16 mouse cellular contexts compared by ENCODE assay signal in the genomic region with DNA sequence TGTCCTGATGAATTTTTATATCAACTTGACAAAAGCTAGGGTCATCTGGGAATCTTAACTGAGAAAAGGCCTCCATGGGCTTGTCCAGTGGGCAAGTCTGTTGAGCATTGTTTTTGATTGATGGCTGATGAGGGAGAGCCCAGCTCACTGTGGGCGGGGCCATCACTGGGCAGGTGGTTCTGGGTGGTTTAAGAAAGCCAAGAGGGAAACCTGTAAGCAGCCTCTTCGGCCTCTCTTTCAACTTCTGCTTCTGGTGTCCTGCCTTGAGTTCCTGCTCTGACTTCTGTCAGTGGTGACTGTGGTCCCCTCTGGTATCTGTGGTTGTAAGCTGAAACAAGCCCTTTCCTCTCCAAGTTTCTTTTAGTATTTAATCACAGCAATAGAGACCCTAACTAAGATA.
A peak's percentile ranks its signal among the peaks of the same experiment; 100 is the strongest.
DNase-seq lines count a peak whose midpoint lies in the region; ATAC-seq and TF ChIP-seq lines count a peak whose summit lies in the region.
"Had no signal": no experiment of that assay in that cellular context is flagged by ENCODE, and none has a peak within 500 bp of the region (broad histone marks: within the 10 kb centered on the region; RNA-seq: fewer than 3 reads in every experiment).

No protein-coding gene starts in this region.

- H3K4me1 ChIP-seq in forebrain, embryonic 15.5 days: peaks cover 28% of the 10 kb centered on the region
- H3K4me1 ChIP-seq in forebrain, postnatal 0 days (ENCODE audit: insufficient read depth): 0 out of 2 replicates have a peak, but pooled peaks cover 5% of the 10 kb centered on the region
- peaks cover 46% of the 10 kb centered on the region for H3K4me1 ChIP-seq in hindbrain, embryonic 12.5 days
- peaks cover 8% of the 10 kb centered on the region for H3K4me1 ChIP-seq in hindbrain, embryonic 11.5 days (replicated peaks; ENCODE audit: control insufficient read depth, insufficient read depth, low read length)
- H3K4me1 ChIP-seq in liver, adult 2 months (ENCODE audit: control insufficient read depth, insufficient read depth, low read length): peaks cover 17% of the 10 kb centered on the region
- H3K4me1 ChIP-seq in liver, embryonic 12.5 days: peaks cover 8% of the 10 kb centered on the region; the same call in 1 of the 2 replicates
- H3K4me1 ChIP-seq in brown adipose tissue, adult 24 weeks (ENCODE audit: control insufficient read depth, insufficient read depth, insufficient read length, low read length): peaks cover 5% of the 10 kb centered on the region

- WGBS in forebrain, embryonic 15.5 days: 88% methylated on average over 2 of the region's 2 CpGs
- WGBS in forebrain, postnatal 0 days: 90% methylated on average over 2 of the region's 2 CpGs
- WGBS in hindbrain, embryonic 12.5 days: 91% methylated on average over 2 of the region's 2 CpGs
- WGBS in hindbrain, embryonic 11.5 days: 89% methylated on average over 2 of the region's 2 CpGs
- 100% methylated on average over 2 of the region's 2 CpGs for WGBS in liver, adult 2 months
- WGBS in liver, embryonic 12.5 days (ENCODE audit: insufficient replicate concordance): 63% methylated on average over 2 of the region's 2 CpGs

- H3K79me2 ChIP-seq in liver, adult 2 months (ENCODE audit: control insufficient read depth, insufficient read depth, low read length): no peaks in the 10 kb centered on the region

- H3K4me3 ChIP-seq in forebrain, embryonic 15.5 days: no peak overlapping the region
- no peak overlapping the region for H3K4me3 ChIP-seq in forebrain, postnatal 0 days (ENCODE audit: low read depth, low read length)
- H3K4me3 ChIP-seq in hindbrain, embryonic 12.5 days: no peak overlapping the region
- H3K4me3 ChIP-seq in hindbrain, embryonic 11.5 days (ENCODE audit: low read depth, low read length): no peak overlapping the region
- H3K4me3 ChIP-seq in liver, adult 2 months (ENCODE audit: insufficient read depth, low read depth, low read length): no peak overlapping the region
- H3K4me3 ChIP-seq in liver, embryonic 12.5 days: no peak overlapping the region
- no peak overlapping the region for H3K4me3 ChIP-seq in brown adipose tissue, adult 24 weeks (ENCODE audit: insufficient read depth, low read depth, low read length)
- H3K4me3 ChIP-seq: embryonic facial prominence, embryonic 12.5 days; neural tube, embryonic 13.5 days had no signal

- no peak for ATAC-seq in forebrain, embryonic 15.5 days (replicated peaks)
- no peak for ATAC-seq in forebrain, postnatal 0 days
- no peak for ATAC-seq in hindbrain, embryonic 12.5 days (ENCODE audit: low FRiP score)
- no peak for ATAC-seq in hindbrain, embryonic 11.5 days (ENCODE audit: low FRiP score)
- no peak for ATAC-seq in liver, embryonic 12.5 days
- ATAC-seq in megakaryocyte, adult 5-6 weeks (ENCODE audit: poor library complexity, severe bottlenecking): no peak

- H3K9ac ChIP-seq in forebrain, embryonic 15.5 days (replicated peaks): no peak overlapping the region
- H3K9ac ChIP-seq in forebrain, postnatal 0 days: no peak overlapping the region
- no peak overlapping the region for H3K9ac ChIP-seq in hindbrain, embryonic 12.5 days
- H3K9ac ChIP-seq in hindbrain, embryonic 11.5 days (ENCODE audit: low read depth, low read length): no peak overlapping the region
- H3K9ac ChIP-seq in liver, adult 2 months (ENCODE audit: low read depth, low read length): no peak overlapping the region
- no peak overlapping the region for H3K9ac ChIP-seq in liver, embryonic 12.5 days
- H3K9ac ChIP-seq: embryonic facial prominence, embryonic 12.5 days had no signal

- H3K27me3 ChIP-seq in forebrain, embryonic 15.5 days: no peaks in the 10 kb centered on the region
- H3K27me3 ChIP-seq in forebrain, postnatal 0 days (ENCODE audit: insufficient read depth, low read length): no peaks in the 10 kb centered on the region
- no peaks in the 10 kb centered on the region for H3K27me3 ChIP-seq in hindbrain, embryonic 12.5 days
- H3K27me3 ChIP-seq in hindbrain, embryonic 11.5 days (ENCODE audit: control insufficient read depth, insufficient read depth, low read length): no peaks in the 10 kb centered on the region
- no peaks in the 10 kb centered on the region for H3K27me3 ChIP-seq in liver, adult 2 months (ENCODE audit: control insufficient read depth, insufficient read depth, low read length)
- no peaks in the 10 kb centered on the region for H3K27me3 ChIP-seq in liver, embryonic 12.5 days (replicated peaks)
- H3K27me3 ChIP-seq: embryonic facial prominence, embryonic 12.5 days; neural tube, embryonic 13.5 days had no signal

- no peaks in the 10 kb centered on the region for H3K36me3 ChIP-seq in forebrain, embryonic 15.5 days
- H3K36me3 ChIP-seq in forebrain, postnatal 0 days (ENCODE audit: insufficient read depth): no peaks in the 10 kb centered on the region
- H3K36me3 ChIP-seq in hindbrain, embryonic 12.5 days: no peaks in the 10 kb centered on the region
- no peaks in the 10 kb centered on the region for H3K36me3 ChIP-seq in hindbrain, embryonic 11.5 days (ENCODE audit: control insufficient read depth, insufficient read depth, low read length)
- H3K36me3 ChIP-seq in liver, adult 2 months (ENCODE audit: control insufficient read depth, insufficient read depth, low read length): no peaks in the 10 kb centered on the region
- no peaks in the 10 kb centered on the region for H3K36me3 ChIP-seq in liver, embryonic 12.5 days
- H3K36me3 ChIP-seq: embryonic facial prominence, embryonic 12.5 days; neural tube, embryonic 13.5 days had no signal

- no peak for TF ChIP-seq POLR2A in liver, adult 2 months (IDR thresholded peaks at IDR 0.05; ENCODE audit: extremely low read depth, insufficient read depth, low read length)

- TF ChIP-seq CTCF in forebrain, postnatal 0 days (IDR thresholded peaks at IDR 0.05; ENCODE audit: low read depth): no peak
- no peak for TF ChIP-seq CTCF in liver, adult 2 months (IDR thresholded peaks at IDR 0.05; ENCODE audit: low read depth, low read length)

- H3K4me2 ChIP-seq in forebrain, embryonic 15.5 days (replicated peaks): no peak overlapping the region
- H3K4me2 ChIP-seq in forebrain, postnatal 0 days (ENCODE audit: low read depth): no peak overlapping the region
- H3K4me2 ChIP-seq in hindbrain, embryonic 12.5 days (replicated peaks): no peak overlapping the region
- no peak overlapping the region for H3K4me2 ChIP-seq in hindbrain, embryonic 11.5 days (replicated peaks; ENCODE audit: low read depth, low read length)
- H3K4me2 ChIP-seq in liver, embryonic 12.5 days: no peak overlapping the region
- H3K4me2 ChIP-seq: embryonic facial prominence, embryonic 12.5 days; neural tube, embryonic 13.5 days had no signal

- DNase-seq in forebrain, postnatal 0 days: no peak
- no peak for DNase-seq in hindbrain, embryonic 11.5 days (ENCODE audit: low spot score)
- no peak for DNase-seq in liver, adult 2 months (ENCODE audit: extremely low read depth, low read depth, low spot score)
- DNase-seq: adrenal gland, postnatal 10 days; cerebellum, adult 2 months; heart, postnatal 10 days; kidney, postnatal 36 days; lung, postnatal 14 days; thymus, postnatal 25 days had no signal

- H3K27ac ChIP-seq in forebrain, embryonic 15.5 days (replicated peaks): peak overlapping the region; percentile 79
- H3K27ac ChIP-seq in forebrain, postnatal 0 days (ENCODE audit: low read depth, low read length): no peak overlapping the region
- 0 out of 2 replicates have a peak overlapping the region, but pooled peaks have one; percentile 78 for H3K27ac ChIP-seq in hindbrain, embryonic 12.5 days
- H3K27ac ChIP-seq in hindbrain, embryonic 11.5 days (ENCODE audit: low read depth, low read length): no peak overlapping the region
- H3K27ac ChIP-seq in liver, adult 2 months (replicated peaks; ENCODE audit: insufficient read depth, low read depth, low read length): peak overlapping the region; percentile 93
- H3K27ac ChIP-seq in liver, embryonic 12.5 days: no peak overlapping the region
- peak overlapping the region; percentile 93; the same call in 1 of the 2 replicates for H3K27ac ChIP-seq in brown adipose tissue, adult 24 weeks (replicated peaks; ENCODE audit: low read depth, low read length)

- no peaks in the 10 kb centered on the region for H3K9me3 ChIP-seq in forebrain, embryonic 15.5 days
- no peaks in the 10 kb centered on the region for H3K9me3 ChIP-seq in forebrain, postnatal 0 days (ENCODE audit: low read length)
- H3K9me3 ChIP-seq in hindbrain, embryonic 12.5 days (replicated peaks): 0 out of 2 replicates have a peak, but pooled peaks cover 5% of the 10 kb centered on the region
- H3K9me3 ChIP-seq in hindbrain, embryonic 11.5 days (ENCODE audit: control insufficient read depth, low read length): no peaks in the 10 kb centered on the region
- no peaks in the 10 kb centered on the region for H3K9me3 ChIP-seq in liver, embryonic 12.5 days (replicated peaks)
- H3K9me3 ChIP-seq: embryonic facial prominence, embryonic 12.5 days; neural tube, embryonic 13.5 days had no signal

Comparison
In these comparisons a context has a peak if more than half of its experiments do, and no peak if none do; other contexts are left out.
1. H3K27ac ChIP-seq: peak in forebrain, embryonic 15.5 days (single experiment), hindbrain, embryonic 12.5 days (single experiment), liver, adult 2 months (single experiment) and brown adipose tissue, adult 24 weeks (single experiment); none in forebrain, postnatal 0 days (single experiment), hindbrain, embryonic 11.5 days (single experiment) and liver, embryonic 12.5 days (single experiment).